Comparison of ENCODE assay signal across 17 mouse cellular contexts in the genomic region with DNA sequence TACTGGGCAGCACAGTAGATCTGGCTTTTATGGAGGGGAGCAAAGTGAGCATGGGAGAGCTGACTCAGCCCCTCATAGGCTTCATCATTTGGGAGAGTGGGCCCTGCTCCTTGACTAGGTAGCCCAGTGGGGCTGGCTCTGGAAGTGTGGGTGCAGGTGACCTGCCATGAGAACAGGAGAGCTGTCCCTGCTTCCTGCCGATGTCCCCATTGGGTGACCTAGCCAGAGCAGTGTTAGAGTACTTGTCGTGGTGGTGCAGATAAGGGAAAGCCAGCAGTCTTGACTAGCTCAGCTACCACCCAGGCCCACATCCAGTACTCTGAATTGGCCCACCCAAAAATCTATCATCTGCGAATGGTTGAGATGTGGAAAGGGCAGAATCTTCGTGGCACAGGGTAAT. TPM values are rescaled to one million over a fixed set of nuclear protein-coding genes. Genes with fewer than 3 reads are reported as not detected.
A peak's percentile ranks its signal among the peaks of the same experiment; 100 is the strongest.
DNase-seq lines count a peak whose midpoint lies in the region; ATAC-seq lines count a peak whose summit lies in the region.
"Had no signal": no experiment of that assay in that cellular context is flagged by ENCODE, and none has a peak within 500 bp of the region (broad histone marks: within the 10 kb centered on the region; RNA-seq: fewer than 3 reads in every experiment).

No protein-coding gene starts in this region.

- no peaks in the 10 kb centered on the region for H3K27me3 ChIP-seq in heart, embryonic 16.5 days (ENCODE audit: control insufficient read depth, insufficient read depth, low read length)
- H3K27me3 ChIP-seq in lung, embryonic 15.5 days = no peaks in the 10 kb centered on the region
- no peaks in the 10 kb centered on the region for H3K27me3 ChIP-seq in liver, embryonic 16.5 days (ENCODE audit: control insufficient read depth, insufficient read depth, low read depth, low read length)
- H3K27me3 ChIP-seq: heart, embryonic 13.5 days; neural tube, embryonic 15.5 days; stomach, embryonic 15.5 days had no signal

- WGBS in heart, embryonic 16.5 days = 53% methylated on average over 4 of the region's 4 CpGs
- WGBS in lung, embryonic 15.5 days = 57% methylated on average over 4 of the region's 4 CpGs
- WGBS in liver, embryonic 16.5 days (ENCODE audit: insufficient replicate concordance) = 27% methylated on average over 4 of the region's 4 CpGs

- no peak for DNase-seq in heart, postnatal 25 days (ENCODE audit: low spot score)
- DNase-seq in lung, adult 18-20 months = no peak
- DNase-seq in liver = peak; percentile 31
- DNase-seq in embryo, embryonic 11 days = no peak
- no peak for DNase-seq in gastrocnemius, adult 18-20 months (ENCODE audit: low spot score)
- DNase-seq: adrenal gland, adult 8-10 months; cerebellum, adult 18-20 months; kidney, postnatal 25 days had no signal

- intact Hi-C loops in heart, postnatal 25 days (cut with DNase I) = no loop called here

- ATAC-seq in heart, embryonic 16.5 days (replicated peaks; ENCODE audit: extremely low read depth, insufficient read depth, low FRiP score) = peak; percentile 37; the same call in 1 of the 2 replicates
- ATAC-seq in lung, embryonic 15.5 days (ENCODE audit: borderline replicate concordance, extremely low read depth, low FRiP score, low TSS enrichment) = 0 out of 2 replicates have a peak, but pooled peaks have one; percentile 55
- peak; percentile 55 for ATAC-seq in liver, embryonic 16.5 days (ENCODE audit: low read depth)
- ATAC-seq: CD4-positive, CD25-positive, alpha-beta regulatory T cell, adult 4 months; forebrain, embryonic 14.5 days; inflammation-experienced regulatory T-cells, adult 6 months had no signal

- no peak overlapping the region for H3K9ac ChIP-seq in heart, embryonic 16.5 days (ENCODE audit: low read length)
- H3K9ac ChIP-seq in lung, embryonic 15.5 days = no peak overlapping the region
- no peak overlapping the region for H3K9ac ChIP-seq in liver, embryonic 16.5 days (ENCODE audit: low read depth, low read length)
- H3K9ac ChIP-seq: heart, embryonic 13.5 days; neural tube, embryonic 15.5 days; stomach, embryonic 15.5 days had no signal

- no peaks in the 10 kb centered on the region for H3K36me3 ChIP-seq in heart, embryonic 16.5 days (ENCODE audit: control insufficient read depth, insufficient read depth)
- H3K36me3 ChIP-seq in lung, embryonic 15.5 days = no peaks in the 10 kb centered on the region
- no peaks in the 10 kb centered on the region for H3K36me3 ChIP-seq in liver, embryonic 16.5 days (ENCODE audit: control insufficient read depth, insufficient read depth)
- H3K36me3 ChIP-seq: heart, embryonic 13.5 days; neural tube, embryonic 15.5 days; stomach, embryonic 15.5 days had no signal

- H3K4me3 ChIP-seq in heart, embryonic 16.5 days (ENCODE audit: low read length) = no peak overlapping the region
- no peak overlapping the region for H3K4me3 ChIP-seq in lung, embryonic 15.5 days
- H3K4me3 ChIP-seq in liver, embryonic 16.5 days (ENCODE audit: low read depth, low read length) = no peak overlapping the region
- H3K4me3 ChIP-seq: heart, embryonic 13.5 days; neural tube, embryonic 15.5 days; stomach, embryonic 15.5 days had no signal

- no peak overlapping the region for H3K27ac ChIP-seq in heart, embryonic 16.5 days (ENCODE audit: low read length)
- H3K27ac ChIP-seq in lung, embryonic 15.5 days = no peak overlapping the region
- H3K27ac ChIP-seq in liver, embryonic 16.5 days (ENCODE audit: low read length) = no peak overlapping the region
- H3K27ac ChIP-seq: heart, embryonic 13.5 days; neural tube, embryonic 15.5 days; stomach, embryonic 15.5 days had no signal

- no peaks in the 10 kb centered on the region for H3K9me3 ChIP-seq in heart, embryonic 16.5 days (replicated peaks; ENCODE audit: control insufficient read depth, low read length)
- H3K9me3 ChIP-seq in lung, embryonic 15.5 days = no peaks in the 10 kb centered on the region
- H3K9me3 ChIP-seq in liver, embryonic 16.5 days (replicated peaks; ENCODE audit: control insufficient read depth, low read length) = no peaks in the 10 kb centered on the region
- H3K9me3 ChIP-seq: heart, embryonic 13.5 days; neural tube, embryonic 15.5 days; stomach, embryonic 15.5 days had no signal

- peaks cover 24% of the 10 kb centered on the region for H3K4me1 ChIP-seq in heart, embryonic 16.5 days (ENCODE audit: control insufficient read depth, insufficient read depth, low read length)
- H3K4me1 ChIP-seq in lung, embryonic 15.5 days = peaks cover 9% of the 10 kb centered on the region
- H3K4me1 ChIP-seq in liver, embryonic 16.5 days (ENCODE audit: control insufficient read depth, low read depth, low read length) = peaks cover 16% of the 10 kb centered on the region

- no peak overlapping the region for H3K4me2 ChIP-seq in heart, embryonic 16.5 days (ENCODE audit: low read depth, low read length)
- H3K4me2 ChIP-seq in lung, embryonic 15.5 days = no peak overlapping the region
- no peak overlapping the region for H3K4me2 ChIP-seq in liver, embryonic 16.5 days (ENCODE audit: low read depth, low read length)
- H3K4me2 ChIP-seq: heart, embryonic 13.5 days; neural tube, embryonic 15.5 days; stomach, embryonic 15.5 days had no signal

RNA-seq across cellular contexts. Expression of a gene that starts 6.0 kb away (rescaled TPM):
- 10.1 and 11.4 TPM in 2 replicates for polyA plus RNA-seq in heart, embryonic 16.5 days (2015; fragmentation: Nextera tagmentation; extraction: Ambion mirVana)
- 100 to 1,000 TPM; 218 to 222 TPM for total RNA-seq in heart, postnatal 25 days (2021)
- 14.8 and 17.6 TPM in 2 replicates for polyA plus RNA-seq in lung, embryonic 15.5 days (2015; fragmentation: Nextera tagmentation; extraction: Ambion mirVana)
- polyA plus RNA-seq in liver, embryonic 16.5 days (2015; fragmentation: Nextera tagmentation; extraction: Ambion mirVana) = 7.2 and 8.0 TPM in 2 replicates
- 100 to 1,000 TPM; 159 to 160 TPM for total RNA-seq in gastrocnemius, adult 18-20 months (2021)
